Mouse (Mus musculus) layer of hippocampus, postnatal 25 days (tissue): ENCODE data around the gene Gm21680. TPM values are rescaled to one million over a fixed set of nuclear protein-coding genes. Genes with fewer than 3 reads are reported as not detected.
"Not testable (repeated sequence)": the region's sequence is repeated elsewhere in the genome, so short reads cannot be mapped to it uniquely, and the experiment has no call there.

Source experiments
- DNase-seq, 2 experiments: peaks; one replicate each; pipeline ENCODE4 v3.0.0; 2022; ENCODE audit warnings: mixed read lengths in 2 of 2, low spot score in 1 of 2; ENCODE audit errors: extremely low spot score in 1 of 2
- total RNA-seq, 2 experiments: library from RNA; stranded (reverse); gene quantifications; 2 replicates each; pipeline ENCODE4 v1.2.3; 2021

Gm21680 gene
- under 1 TPM in 1 of 2 experiments, not detected in 1; 0.07 TPM for total RNA-seq

DNA sequence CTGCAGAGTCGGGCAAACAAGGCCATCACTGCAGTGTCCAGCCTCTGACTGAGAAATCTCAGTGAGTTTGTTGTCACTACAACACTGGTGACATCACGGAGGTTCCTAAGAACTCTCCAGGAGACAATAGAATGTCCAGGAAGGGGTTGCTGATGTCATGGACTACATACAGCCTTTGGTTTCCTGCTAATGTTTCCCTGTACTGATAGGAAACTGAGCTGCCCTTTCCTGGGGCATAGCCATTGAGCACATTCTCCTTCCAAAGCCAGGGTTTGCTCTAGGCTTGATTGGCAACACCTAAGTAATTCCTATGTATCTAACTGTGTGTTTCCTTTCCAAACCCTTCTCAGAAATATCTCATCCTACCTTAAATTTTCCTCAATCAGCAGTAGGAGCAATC, at the start of gene Gm21680:
Gm21680 (minus strand) TSS at position 101 of the 400 bp plus-strand sequence.
- DNase-seq, result not testable (repeated sequence)

DNA sequence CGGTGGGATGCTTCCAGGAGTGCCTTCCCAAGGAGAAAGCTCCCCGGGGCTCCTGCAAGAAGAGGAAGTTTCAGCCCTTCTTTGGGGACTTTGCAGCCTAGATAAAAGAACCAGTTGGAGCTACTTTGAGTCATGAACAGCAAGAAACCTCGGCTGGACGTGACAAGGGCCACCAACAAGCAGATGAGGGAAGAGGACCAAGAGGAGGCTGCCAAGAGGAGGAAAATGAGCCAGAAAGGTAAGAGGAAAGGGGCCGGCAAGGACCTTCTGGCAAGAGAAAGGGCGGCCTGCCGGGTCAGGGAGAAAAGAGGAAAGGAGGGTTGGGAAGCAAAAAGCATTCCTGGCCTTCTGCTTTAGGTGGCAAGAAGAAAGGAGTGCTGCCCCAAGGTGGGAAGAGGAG, 35.2 kb upstream of the Gm21680 start:
- DNase-seq, result not testable (repeated sequence)

DNA sequence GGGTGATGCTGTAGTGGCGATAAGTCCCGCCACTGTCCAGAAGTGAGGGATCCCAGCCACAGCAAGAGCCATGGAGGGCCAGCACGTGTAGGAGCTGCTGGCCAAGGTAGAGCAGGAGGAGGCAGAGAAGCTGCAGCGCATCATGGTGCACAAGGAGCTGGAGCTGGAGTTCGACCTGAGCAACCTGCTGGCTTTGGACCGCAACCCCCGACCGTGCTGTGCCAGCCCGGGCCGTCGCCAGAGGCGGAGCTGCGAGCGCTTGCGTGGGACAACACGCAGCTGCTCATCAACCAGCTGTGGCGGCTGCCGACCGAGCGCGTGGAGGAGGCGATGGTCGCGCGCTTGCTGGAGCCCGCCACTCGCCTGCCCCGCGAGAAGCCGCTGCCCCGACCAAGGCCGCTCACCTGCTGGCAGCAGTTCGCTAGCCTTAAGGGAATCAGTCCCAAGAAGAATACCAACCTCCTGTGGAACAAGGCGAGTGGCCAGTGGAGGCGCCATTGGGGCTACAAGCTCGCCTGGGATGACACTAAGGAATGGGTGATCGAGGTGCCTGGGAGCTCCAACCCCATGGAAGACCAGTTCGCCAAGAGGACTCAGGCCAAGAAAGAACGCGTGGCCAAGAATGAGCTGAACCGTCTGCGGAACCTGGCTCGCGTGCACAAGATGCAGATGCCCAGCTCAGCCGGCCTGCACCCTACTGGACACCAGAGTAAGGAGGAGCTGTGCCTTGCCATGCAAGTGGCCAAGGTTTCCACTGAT, 34.7 kb upstream of the Gm21680 start:
- peak; percentile 17 to 19 for DNase-seq

DNA sequence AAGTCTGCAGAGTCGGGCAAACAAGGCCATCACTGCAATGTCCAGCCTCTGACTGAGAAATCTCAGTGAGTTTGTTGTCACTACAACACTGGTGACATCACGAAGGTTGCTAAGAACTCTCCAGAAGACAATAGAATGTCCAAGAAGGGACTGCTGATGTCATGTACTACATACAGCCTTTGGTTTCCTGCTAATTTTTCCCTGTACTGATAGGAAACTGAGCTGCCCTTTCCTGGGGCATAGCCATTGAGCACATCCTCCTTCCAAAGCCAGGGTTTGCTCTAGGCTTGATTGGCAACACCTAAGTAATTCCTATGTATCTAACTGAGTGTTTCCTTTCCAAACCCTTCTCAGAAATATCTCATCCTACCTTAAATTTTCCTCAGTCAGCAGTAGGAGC, 32.2 kb upstream of the Gm21680 start, which contains the start of gene Gm1979:
Gm1979 (minus strand) TSS at position 101 of the 400 bp plus-strand sequence.
- not testable (repeated sequence) for DNase-seq

DNA sequence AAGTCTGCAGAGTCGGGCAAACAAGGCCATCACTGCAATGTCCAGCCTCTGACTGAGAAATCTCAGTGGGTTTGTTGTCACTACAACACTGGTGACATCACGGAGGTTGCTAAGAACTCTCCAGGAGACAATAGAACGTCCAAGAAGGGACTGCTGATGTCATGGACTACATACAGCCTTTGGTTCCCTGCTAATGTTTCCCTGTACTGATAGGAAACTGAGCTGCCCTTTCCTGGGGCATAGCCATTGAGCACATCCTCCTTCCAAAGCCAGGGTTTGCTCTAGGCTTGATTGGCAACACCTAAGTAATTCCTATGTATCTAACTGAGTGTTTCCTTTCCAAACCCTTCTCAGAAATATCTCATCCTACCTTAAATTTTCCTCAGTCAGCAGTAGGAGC, 16.1 kb upstream of the Gm21680 start, which contains the start of gene Gm21698:
Gm21698 (minus strand) TSS at position 101 of the 400 bp plus-strand sequence.
- not testable (repeated sequence) for DNase-seq

DNA sequence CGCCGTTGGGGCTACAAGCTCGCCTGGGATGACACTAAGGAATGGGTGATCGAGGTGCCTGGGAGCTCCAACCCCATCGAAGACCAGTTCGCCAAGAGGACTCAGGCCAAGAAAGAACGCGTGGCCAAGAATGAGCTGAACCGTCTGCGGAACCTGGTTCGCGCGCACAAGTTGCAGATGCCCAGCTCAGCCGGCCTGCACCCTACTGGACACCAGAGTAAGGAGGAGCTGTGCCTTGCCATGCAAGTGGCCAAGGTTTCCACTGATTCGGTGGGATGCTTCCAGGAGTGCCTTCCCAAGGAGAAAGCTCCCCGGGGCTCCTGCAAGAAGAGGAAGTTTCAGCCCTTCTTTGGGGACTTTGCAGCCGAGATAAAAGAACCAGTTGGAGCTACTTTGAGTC, 15.4 kb downstream of the Gm21680 start:
- not testable (repeated sequence) for DNase-seq

DNA sequence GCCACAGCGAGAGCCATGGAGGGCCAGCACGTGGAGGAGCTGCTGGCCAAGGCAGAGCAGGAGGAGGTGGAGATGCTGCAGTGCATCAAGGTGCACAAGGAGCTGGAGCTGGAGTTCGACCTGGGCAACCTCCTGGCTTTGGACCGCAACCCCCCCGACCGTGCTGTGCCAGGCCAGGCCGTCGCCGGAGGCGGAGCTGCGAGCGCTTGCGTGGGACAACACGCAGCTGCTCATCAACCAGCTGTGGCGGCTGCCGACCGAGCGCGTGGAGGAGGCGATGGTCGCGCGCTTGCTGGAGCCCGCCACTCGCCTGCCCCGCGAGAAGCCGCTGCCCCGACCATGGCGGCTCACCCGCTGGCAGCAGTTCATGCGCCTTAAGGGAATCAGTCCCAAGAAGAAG, 15.9 kb downstream of the Gm21680 start:
- not testable (repeated sequence) for DNase-seq

DNA sequence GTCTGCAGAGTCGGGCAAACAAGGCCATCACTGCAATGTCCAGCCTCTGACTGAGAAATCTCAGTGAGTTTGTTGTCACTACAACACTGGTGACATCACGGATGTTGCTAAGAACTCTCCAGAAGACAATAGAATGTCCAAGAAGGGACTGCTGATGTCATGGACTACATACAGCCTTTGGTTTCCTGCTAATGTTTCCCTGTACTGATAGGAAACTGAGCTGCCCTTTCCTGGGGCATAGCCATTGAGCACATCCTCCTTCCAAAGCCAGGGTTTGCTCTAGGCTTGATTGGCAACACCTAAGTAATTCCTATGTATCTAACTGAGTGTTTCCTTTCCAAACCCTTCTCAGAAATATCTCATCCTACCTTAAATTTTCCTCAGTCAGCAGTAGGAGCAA, 18.1 kb downstream of the Gm21680 start, which contains the start of gene Gm21671:
Gm21671 (minus strand) TSS at position 101 of the 400 bp plus-strand sequence.
- not testable (repeated sequence) for DNase-seq

DNA sequence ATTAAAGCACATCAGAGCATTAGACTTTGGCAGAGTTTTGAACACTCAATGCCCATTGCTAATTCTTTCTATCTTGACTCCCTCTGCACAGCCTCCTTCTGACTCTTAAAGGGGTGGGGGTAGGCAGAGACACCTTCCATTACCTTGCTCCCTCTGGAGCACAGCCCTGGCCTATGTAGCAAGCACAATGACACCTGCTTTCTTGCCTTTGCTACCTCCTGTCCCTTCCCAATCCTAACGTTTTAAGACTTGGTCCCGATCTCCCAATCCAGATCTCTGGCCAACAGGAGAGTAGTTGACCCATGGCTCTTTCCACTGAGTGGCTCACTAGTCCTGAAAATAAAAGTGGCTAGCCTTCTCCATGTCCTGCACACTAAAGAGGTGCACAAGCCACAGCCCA, 27.1 kb downstream of the Gm21680 start:
- DNase-seq, result not testable (repeated sequence)

DNA sequence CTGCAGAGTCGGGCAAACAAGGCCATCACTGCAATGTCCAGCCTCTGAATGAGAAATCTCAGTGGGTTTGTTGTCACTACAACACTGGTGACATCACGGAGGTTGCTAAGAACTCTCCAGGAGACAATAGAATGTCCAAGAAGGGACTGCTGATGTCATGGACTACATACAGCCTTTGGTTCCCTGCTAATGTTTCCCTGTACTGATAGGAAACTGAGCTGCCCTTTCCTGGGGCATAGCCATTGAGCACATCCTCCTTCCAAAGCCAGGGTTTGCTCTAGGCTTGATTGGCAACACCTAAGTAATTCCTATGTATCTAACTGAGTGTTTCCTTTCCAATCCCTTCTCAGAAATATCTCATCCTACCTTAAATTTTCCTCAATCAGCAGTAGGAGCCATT, 30.2 kb downstream of the Gm21680 start, which contains the start of gene Gm21663:
Gm21663 (minus strand) TSS at position 101 of the 400 bp plus-strand sequence.
- DNase-seq, result not testable (repeated sequence)

Other genes starting within 250 kb of the Gm21680 start
- 100 to 1,000 TPM; 145 to 156 TPM for gene Actr3b, start 212.7 kb downstream of the Gm21680 start, total RNA-seq
- not detected for gene Gm21663, start 30.3 kb downstream of the Gm21680 start, total RNA-seq
- gene Gm21671, start 18.2 kb downstream of the Gm21680 start, total RNA-seq, result not detected
- under 1 TPM in 1 of 2 experiments, not detected in 1; 0.40 TPM for gene Gm21698, start 16.0 kb upstream of the Gm21680 start, total RNA-seq
- gene Gm1979, start 32.1 kb upstream of the Gm21680 start, total RNA-seq, result not detected
- not detected for gene Gm5862, start 50.3 kb upstream of the Gm21680 start, total RNA-seq
- not detected for gene Speer4a, start 66.9 kb upstream of the Gm21680 start, total RNA-seq
- gene Gm7347, start 85.9 kb upstream of the Gm21680 start, total RNA-seq, result not detected
- gene Gm10471, start 116.6 kb upstream of the Gm21680 start, total RNA-seq, result not detected
- gene 5031410I06Rik, start 132.7 kb upstream of the Gm21680 start, total RNA-seq, result not detected
- gene Gm10220, start 148.8 kb upstream of the Gm21680 start, total RNA-seq, result not detected